Mouse (Mus musculus) testis, postnatal 14 days (tissue): Measurements from ENCODE around the gene Zscan29.
"Not testable (repeated sequence)": the region's sequence is repeated elsewhere in the genome, so short reads cannot be mapped to it uniquely, and the experiment has no call there.

Source experiments
- DNase-seq: peaks from one replicate; pipeline ENCODE4 v3.0.0; 2021; ENCODE audit warnings: low spot score

Zscan29 gene

GRCm38 (mm10) chr2:121132822-121133221, 38.1 kb downstream of the Zscan29 start:
- DNase-seq = no peak

DNA sequence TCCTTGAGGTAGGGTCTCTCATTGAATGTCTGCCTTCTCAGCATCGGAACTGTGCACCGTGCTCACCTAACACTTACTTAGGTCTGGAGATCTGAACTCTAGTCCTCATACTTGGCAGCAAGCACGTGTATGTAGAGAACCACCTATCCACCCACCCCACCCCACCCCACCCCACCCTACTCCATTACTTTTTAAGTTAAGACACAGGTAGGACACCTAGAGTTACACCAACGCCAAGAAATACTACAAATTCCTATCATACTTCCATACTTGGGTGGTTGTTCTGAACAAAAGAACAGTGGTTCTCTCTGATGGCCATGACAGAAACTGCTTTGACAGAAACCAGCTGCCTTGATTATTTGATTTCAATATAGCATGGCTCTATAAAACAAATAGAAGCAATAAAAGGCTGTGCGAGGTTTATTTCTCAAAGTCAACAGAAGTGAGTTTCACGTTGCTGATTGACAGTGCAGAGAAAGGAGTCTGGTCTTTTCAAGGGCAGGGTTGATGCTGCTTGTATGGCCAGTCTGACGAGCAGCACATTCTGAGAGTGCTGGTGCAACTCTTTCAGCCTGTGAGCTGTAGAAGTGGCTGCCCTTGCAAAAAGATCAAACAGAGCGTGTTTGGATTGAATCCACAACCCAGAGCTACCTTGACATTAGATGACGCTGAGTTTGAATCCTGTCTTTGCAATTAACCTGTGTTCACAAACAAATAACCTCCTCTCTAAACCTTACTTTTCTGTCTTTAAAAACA, 41.9 kb downstream of the Zscan29 start:
- DNase-seq = no peak

GRCm38 (mm10) chr2:121127536-121127935, 43.4 kb downstream of the Zscan29 start:
- no peak for DNase-seq

GRCm38 (mm10) chr2:121126302-121126701, 44.6 kb downstream of the Zscan29 start:
- not testable (repeated sequence) for DNase-seq

- DNase-seq = no peak
Observed at GRCm38 (mm10) chr2:121119260-121119659, 51.7 kb downstream of the Zscan29 start.

GRCm38 (mm10) chr2:121115418-121115817, 55.5 kb downstream of the Zscan29 start:
- no peak for DNase-seq

DNA sequence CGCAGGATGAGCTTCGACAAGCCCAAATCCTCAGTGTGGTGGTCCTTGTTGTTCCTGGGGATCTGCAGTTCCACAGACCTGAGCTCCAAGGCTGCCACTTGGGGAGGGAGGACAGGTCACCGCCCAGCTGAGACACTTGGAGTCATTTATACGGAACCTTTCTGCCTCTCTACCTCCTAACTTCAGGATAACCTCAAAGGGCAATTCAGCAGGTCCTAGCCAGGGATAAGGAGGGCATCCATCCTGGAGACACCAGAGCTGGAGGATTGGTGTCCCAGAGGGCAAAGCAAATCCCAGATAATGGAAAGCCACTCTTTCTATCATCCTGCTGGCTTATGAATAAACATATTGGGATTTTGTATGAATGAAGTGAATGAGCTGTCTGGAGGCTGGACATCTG, 61.2 kb downstream of the Zscan29 start, which contains the start of gene Tgm7:
Gene Tgm7 (minus strand): TSS at position 101 of the 400 bp plus-strand sequence.
- DNase-seq = no peak
